Mouse (Mus musculus) cerebellum, adult 2 months (tissue): ENCODE measurements around the gene Mrps6. TPM values are rescaled to one million over a fixed set of nuclear protein-coding genes. Genes with fewer than 3 reads are reported as not detected.

ENCODE experiments used
- DNase-seq, 2 experiments: peaks; one replicate each; pipeline ENCODE4 v3.0.0; 2021
- H3K27ac ChIP-seq: fragments of 200-500 bp; 2 replicates; pipeline ENCODE4 v1.5.1; 2012; ENCODE audit warnings: low read length, control low read depth, inconsistent platforms; ENCODE audit not compliant: insufficient read depth
- H3K27me3 ChIP-seq: fragments of 200-500 bp; 2 replicates; pipeline ENCODE4 v1.6.1; 2012; ENCODE audit warnings: inconsistent platforms, mild to moderate bottlenecking, low read length, moderate library complexity; ENCODE audit not compliant: control insufficient read depth, insufficient read depth
- H3K4me1 ChIP-seq: fragments of 200-500 bp; 2 replicates; pipeline ENCODE4 v1.6.1; 2011; ENCODE audit warnings: low read length; ENCODE audit not compliant: control insufficient read depth, insufficient read depth
- H3K4me3 ChIP-seq: fragments of 200-500 bp; replicated peaks from 2 replicates; pipeline ENCODE3; 2011; ENCODE audit warnings: mild to moderate bottlenecking, low read depth, low read length, control low read depth; ENCODE audit not compliant: insufficient read depth
- CTCF ChIP-seq: fragments of 200-500 bp; IDR thresholded peaks from 2 replicates; pipeline ENCODE4 v1.5.1; 2011; ENCODE audit warnings: low read depth, mild to moderate bottlenecking, control low read depth, low read length, moderate library complexity, borderline replicate concordance; ENCODE audit not compliant: insufficient read depth
- POLR2A ChIP-seq: fragments of 200-500 bp; IDR thresholded peaks from 2 replicates; pipeline ENCODE4 v1.6.1; 2011; ENCODE audit warnings: low read length, control low read depth, borderline replicate concordance; ENCODE audit not compliant: insufficient read depth
- WGBS: fragments of 180-500 bp; shearing (Covaris S2); methylation state at CpG from one replicate; pipeline ENCODE4 v1.1.7; 2018; 5-methylcytosine and 5-hydroxymethylcytosine counted together
- polyA plus RNA-seq: library from polyadenylated mRNA; depleted of rRNA; stranded (reverse); fragments of >200 nt; gene quantifications from 2 replicates; pipeline ENCODE4 v1.2.3, GENCODE M21; 2012

Gene Mrps6
- polyA plus RNA-seq, 1 experiment, result 84.1 TPM

- peak overlapping the region; percentile 56; the same call in 1 of the 2 replicates for H3K27ac ChIP-seq
- DNase-seq, result peak in 1 of 2 experiments; percentile 38
Measured at GRCm38 (mm10) chr16:92103572-92104331, 45.7 kb downstream of the Mrps6 start.

DNA sequence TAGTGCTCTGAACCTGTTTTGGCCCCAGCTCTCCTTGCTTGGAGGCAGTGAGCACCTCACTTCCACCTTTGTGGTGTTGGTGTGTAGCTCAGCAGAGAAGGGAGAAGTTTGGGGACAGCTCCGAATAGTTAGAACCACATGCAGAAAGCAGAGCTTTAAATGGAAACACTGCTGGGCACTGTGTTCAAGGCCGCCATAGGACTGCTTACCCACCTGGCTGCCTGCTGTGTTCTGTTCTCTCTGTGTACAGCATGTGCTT is 46.2 kb downstream of the Mrps6 start:
- H3K27ac ChIP-seq, result no peak overlapping the region; the same call in 1 of the 2 replicates
- TF ChIP-seq CTCF (no peak), POLR2A (no peak)
- no peaks in the 10 kb centered on the region for H3K27me3 ChIP-seq
- no peak for DNase-seq
- WGBS, result 69% methylated on average over 2 of the region's 2 CpGs
- no peak overlapping the region for H3K4me3 ChIP-seq
- H3K4me1 ChIP-seq, result peaks cover 9% of the 10 kb centered on the region; the same call in 1 of the 2 replicates

More at GRCm38 (mm10) chr16:92103572-92104331, 45.7 kb downstream of the Mrps6 start:
- Histone ChIP-seq H3K27me3 (no peaks in the 10 kb centered on the region), H3K4me1 (peaks cover 9% of the 10 kb centered on the region; the same call in 1 of the 2 replicates), H3K4me3 (no peak overlapping the region)
- TF ChIP-seq CTCF (no peak), POLR2A (no peak)
- 67% methylated on average over 9 of the region's 9 CpGs for WGBS

DNA sequence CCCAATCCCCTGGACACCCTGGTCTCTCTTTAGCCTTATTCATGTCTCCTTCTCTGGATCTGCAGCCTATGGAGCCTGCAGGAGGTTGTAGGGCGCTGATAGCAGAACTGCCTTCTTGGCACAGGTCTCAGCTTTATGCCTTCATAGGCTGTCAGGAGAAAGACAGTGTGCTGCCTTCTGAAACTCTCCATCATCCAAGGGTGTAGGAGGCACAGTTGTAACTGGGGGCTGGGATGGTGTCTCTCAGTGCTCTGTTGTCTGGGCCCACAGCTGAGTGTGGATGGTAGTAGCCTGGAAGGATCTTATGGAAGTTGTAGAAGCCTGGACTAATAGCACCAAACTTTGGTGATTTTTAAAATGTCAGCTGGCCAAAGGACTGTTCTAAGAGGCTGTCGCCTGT is 46.9 kb downstream of the Mrps6 start:
- H3K27me3 ChIP-seq, result no peaks in the 10 kb centered on the region
- no peak overlapping the region for H3K4me3 ChIP-seq
- peaks cover 9% of the 10 kb centered on the region; the same call in 1 of the 2 replicates for H3K4me1 ChIP-seq
- 82% methylated on average over 2 of the region's 2 CpGs for WGBS
- TF ChIP-seq CTCF, result no peak
- TF ChIP-seq POLR2A, result no peak
- no peak for DNase-seq
- H3K27ac ChIP-seq, result no peak overlapping the region

DNA sequence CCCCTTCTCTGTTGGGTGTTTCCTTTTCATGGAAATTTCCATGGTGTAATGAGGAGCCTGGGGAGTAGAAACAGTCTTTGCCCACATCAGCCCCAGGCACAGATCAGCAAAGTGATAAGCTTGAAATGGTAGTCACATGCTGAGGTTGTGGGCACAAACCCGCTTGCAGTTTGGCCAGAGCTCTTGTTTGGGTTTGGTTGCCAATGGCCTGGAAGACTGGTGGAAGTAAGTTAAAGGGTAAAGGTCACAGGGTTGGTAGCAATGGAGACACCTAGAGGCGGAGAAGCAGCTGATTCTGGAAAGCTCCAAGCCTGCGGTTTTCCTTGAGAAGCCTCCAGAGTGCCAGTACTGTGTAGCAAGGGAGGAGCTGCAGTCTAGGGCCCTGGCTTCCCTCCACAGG is 47.6 kb downstream of the Mrps6 start:
- WGBS, result 68% methylated on average over 3 of the region's 3 CpGs
- Histone ChIP-seq H3K4me3 (no peak overlapping the region), H3K27ac (no peak overlapping the region), H3K27me3 (no peaks in the 10 kb centered on the region), H3K4me1 (peaks cover 9% of the 10 kb centered on the region; the same call in 1 of the 2 replicates)
- TF ChIP-seq POLR2A (no peak), CTCF (no peak)
- no peak for DNase-seq

DNA sequence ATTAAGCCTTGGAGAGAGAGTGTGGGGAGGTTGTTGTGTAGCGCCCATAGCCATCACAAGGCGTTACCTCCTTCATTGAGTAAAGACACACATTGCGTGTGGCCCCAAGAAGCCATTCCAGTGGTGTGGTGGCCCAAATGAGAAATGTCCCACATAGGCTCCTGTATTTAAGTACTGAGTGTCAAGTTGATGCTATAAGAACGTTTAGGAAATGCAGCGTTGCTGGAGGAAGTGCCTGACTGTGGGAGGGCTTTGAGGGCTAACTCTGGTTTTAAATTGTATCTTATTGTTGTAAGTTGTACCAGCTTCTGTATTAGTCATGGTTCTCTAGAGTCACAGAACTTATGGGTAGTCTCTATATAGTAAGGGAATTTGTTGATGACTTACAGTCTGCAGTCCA is 49.3 kb downstream of the Mrps6 start:
- no peak overlapping the region for H3K4me3 ChIP-seq
- H3K4me1 ChIP-seq, result peaks cover 5% of the 10 kb centered on the region; the same call in 1 of the 2 replicates
- no peaks in the 10 kb centered on the region for H3K27me3 ChIP-seq
- no peak overlapping the region for H3K27ac ChIP-seq
- WGBS, result 86% methylated on average over 5 of the region's 5 CpGs
- TF ChIP-seq CTCF (no peak), POLR2A (no peak)
- no peak for DNase-seq

- TF ChIP-seq POLR2A (no peak), CTCF (no peak)
- H3K4me1 ChIP-seq, result peaks cover 28% of the 10 kb centered on the region
- H3K4me3 ChIP-seq, result no peak overlapping the region
- H3K27me3 ChIP-seq, result no peaks in the 10 kb centered on the region
- WGBS, result 53% methylated on average over 5 of the region's 5 CpGs
- DNase-seq, result peak; percentile 64 to 72
- peak overlapping the region; percentile 1; the same call in 1 of the 2 replicates for H3K27ac ChIP-seq
Measured at GRCm38 (mm10) chr16:92114706-92115241, 56.7 kb downstream of the Mrps6 start.

- Histone ChIP-seq H3K4me1 (peaks cover 28% of the 10 kb centered on the region), H3K4me3 (peak overlapping the region; percentile 17), H3K27ac (peak overlapping the region; percentile 49), H3K27me3 (no peaks in the 10 kb centered on the region)
- TF ChIP-seq CTCF (no peak), POLR2A (no peak)
- 20% methylated on average over 20 of the region's 20 CpGs for WGBS
- DNase-seq, result peak; percentile 56 to 61
Measured at GRCm38 (mm10) chr16:92115611-92116421, 57.7 kb downstream of the Mrps6 start.
